Mouse (Mus musculus): Measurements from ENCODE around the gene Gm21767.
"Not testable (repeated sequence)": the region's sequence is repeated elsewhere in the genome, so short reads cannot be mapped to it uniquely, and the experiment has no call there.

The Gm21767 gene

GRCm38 (mm10) chrY:13941438-13941837 lies at the start of gene Gm21767:
Gene Gm21767, plus strand, starts transcription at chrY:13941738.
- DNase-seq, result not testable (repeated sequence)

Measured in cerebellum, postnatal 10 days (tissue).